Mouse (Mus musculus) naive thymus-derived CD4-positive, alpha-beta T cell, adult 2 months (primary cell): Measurements from ENCODE around the gene Cd34.

Source experiments
- DNase-seq: peaks from one replicate; pipeline ENCODE4 v3.0.0-alpha.2; 2011; ENCODE audit warnings: low read depth

The Cd34 gene

DNA sequence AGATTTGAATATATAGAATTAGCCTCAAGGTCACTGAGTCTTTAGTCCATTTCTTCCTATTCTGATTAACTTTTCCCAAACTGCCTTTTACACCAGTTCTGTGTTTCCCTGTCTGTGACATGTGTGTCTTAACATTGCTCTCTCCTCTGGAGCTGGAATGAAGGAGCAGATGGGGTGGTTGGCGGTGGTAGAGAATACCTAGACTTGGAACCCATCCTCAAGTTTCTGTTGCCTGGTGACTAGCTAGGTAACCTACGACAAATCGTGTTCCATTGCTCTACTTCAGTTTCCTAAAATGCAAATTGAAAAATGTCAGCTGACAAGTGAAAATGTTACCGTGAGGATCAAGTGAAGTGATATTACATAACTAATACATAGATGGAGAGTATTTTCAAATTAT is 33.4 kb downstream of the Cd34 start:
- DNase-seq: no peak

GRCm38 (mm10) chr1:194976164-194976516 is 37.5 kb downstream of the Cd34 start:
- DNase-seq: peak; percentile 85

GRCm38 (mm10) chr1:194976517-194977370 is 38.1 kb downstream of the Cd34 start:
- DNase-seq: no peak

DNA sequence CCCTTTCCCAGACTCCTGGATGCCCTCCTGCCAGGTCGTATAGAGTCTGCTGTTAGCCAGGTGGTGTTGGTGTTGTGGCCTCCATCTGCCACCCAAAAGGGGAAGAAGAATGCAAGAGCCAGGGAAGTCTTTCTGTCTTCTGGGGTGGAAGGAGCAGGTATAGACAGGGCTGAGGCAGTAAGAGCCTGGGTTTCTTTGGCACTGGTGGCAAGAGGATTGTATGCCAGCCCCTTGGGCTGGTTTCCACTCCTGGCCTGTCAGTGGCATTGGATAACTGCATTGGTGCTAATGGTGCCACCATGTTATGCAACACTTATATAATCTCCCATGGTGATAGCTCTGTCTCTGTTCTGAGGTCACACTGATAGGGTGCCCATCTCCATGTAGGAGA is 38.7 kb downstream of the Cd34 start:
- no peak for DNase-seq

GRCm38 (mm10) chr1:194977946-194978720 is 39.5 kb downstream of the Cd34 start:
- peak; percentile 15 for DNase-seq

DNA sequence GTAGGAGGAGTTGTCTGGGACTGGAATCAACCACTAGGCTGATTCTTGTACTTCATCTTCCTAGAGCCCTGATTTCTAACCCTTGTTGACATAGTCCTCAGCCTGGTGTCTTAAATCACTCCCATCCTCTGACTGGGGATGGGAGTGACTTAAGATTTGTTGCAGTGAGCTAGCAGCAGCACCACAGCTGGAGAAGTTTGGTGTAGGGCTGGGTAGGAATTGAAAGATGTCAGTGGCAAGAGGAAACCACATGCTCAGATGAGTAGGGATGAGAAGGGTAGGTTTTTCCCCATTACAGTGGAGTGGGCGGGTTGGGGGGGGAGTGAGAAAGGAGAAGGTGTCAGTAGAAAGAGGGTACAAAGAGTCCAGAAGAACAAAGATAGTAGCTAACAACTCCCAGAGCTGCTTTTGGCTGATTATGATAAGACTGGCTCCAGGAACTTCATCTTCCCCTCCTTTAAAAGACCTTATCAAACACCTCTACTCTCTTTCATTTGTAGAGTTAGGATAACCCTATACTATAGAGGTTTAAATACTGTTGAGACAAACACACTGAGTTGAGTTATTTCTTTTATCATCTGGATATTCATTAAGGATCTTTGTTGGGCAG is 42.3 kb downstream of the Cd34 start:
- no peak for DNase-seq

- DNase-seq: no peak
These were observed 44.5 kb downstream of the Cd34 start for GRCm38 (mm10) chr1:194982931-194983690.

- DNase-seq: no peak
These were observed 46.3 kb downstream of the Cd34 start for GRCm38 (mm10) chr1:194984914-194985313.

GRCm38 (mm10) chr1:194985442-194986210 is 47.0 kb downstream of the Cd34 start:
- no peak for DNase-seq

GRCm38 (mm10) chr1:194989024-194989423 is 50.4 kb downstream of the Cd34 start:
- no peak for DNase-seq

DNA sequence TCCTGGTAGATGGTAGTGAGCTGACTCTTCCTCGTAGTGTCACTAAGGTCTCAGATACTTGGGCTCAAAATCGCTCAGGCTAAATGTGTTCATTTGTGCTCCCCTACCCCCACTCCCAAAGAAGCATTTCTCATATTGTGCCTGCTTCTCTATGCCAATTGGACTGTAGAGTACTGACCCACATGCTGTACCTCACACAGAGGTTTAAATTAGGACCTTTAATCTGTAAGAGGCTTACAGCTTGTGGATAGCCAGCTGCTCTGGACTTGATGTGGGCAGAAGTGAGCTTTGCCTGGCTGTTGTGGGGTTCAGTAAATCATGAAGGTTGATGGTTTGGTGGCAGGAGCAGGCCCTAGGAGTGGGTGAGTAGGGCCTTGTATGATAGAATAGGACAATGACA is 52.4 kb downstream of the Cd34 start:
- DNase-seq: no peak

- DNase-seq: no peak
These were observed 53.0 kb downstream of the Cd34 start for GRCm38 (mm10) chr1:194991654-194992053.

GRCm38 (mm10) chr1:194992589-194993317 is 54.1 kb downstream of the Cd34 start:
- DNase-seq: no peak

- DNase-seq: no peak
These were observed 54.9 kb downstream of the Cd34 start for GRCm38 (mm10) chr1:194993409-194993988.

GRCm38 (mm10) chr1:194994262-194994661 is 55.6 kb downstream of the Cd34 start:
- DNase-seq: no peak

DNA sequence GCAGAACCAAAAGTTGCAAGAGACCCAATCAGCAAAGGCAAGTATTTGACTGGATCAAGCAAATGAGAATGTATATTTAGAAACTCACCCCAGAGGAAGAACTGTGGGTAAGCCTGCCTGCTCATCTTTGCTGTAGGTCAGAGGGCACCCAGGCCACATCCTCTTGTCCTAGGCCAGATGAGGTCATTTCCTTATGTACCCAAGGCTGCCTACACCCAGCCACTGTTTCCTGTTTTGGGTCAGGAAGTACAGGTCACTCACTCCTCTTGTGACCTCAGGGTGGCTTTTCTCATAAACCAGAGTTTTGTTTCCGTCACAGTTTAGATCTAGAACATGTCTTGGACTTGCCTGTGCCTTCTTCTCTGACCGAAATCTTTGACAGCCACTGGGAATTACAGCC is 56.6 kb downstream of the Cd34 start:
- DNase-seq: peak; percentile 19

GRCm38 (mm10) chr1:194998396-194998795 is 59.8 kb downstream of the Cd34 start:
- no peak for DNase-seq

DNA sequence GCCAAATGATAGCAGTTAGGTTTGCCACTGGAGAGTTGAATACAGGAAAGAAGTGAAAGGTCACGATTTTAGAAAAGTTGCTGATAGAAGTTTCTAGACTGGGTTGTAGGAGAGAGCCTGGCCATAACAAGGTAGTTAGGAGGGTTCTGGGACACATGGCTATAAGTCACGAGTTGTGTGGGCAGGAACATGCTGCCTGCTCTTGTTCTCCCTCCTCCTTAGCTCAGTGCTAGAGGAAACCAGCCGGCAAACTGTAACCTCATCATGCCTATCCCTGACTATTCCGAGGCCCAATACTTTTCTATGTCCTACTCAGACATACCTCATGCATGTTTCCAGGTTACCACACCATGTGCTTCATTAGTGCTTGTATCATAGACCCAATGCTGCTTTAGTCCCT is 64.7 kb downstream of the Cd34 start:
- no peak for DNase-seq

DNA sequence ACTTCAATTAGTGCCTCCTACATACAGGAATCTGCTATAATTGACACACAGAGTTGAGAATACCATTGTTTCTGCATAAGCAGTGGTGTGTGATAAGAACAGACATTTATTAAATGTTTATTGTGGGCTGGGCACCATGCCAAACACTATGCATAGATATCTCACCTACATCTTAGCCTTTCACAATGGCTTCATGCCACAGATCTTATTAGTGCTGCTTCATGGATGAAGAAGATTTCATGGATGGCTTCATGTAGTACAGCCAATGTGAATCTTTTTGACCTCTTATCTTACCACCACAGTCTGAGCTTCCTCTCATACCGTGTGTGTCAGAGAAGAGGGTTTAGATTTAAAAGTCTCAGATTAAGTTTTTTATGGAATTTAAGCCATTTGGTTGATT is 65.6 kb downstream of the Cd34 start:
- no peak for DNase-seq

- no peak for DNase-seq
These were observed 67.6 kb downstream of the Cd34 start for GRCm38 (mm10) chr1:195006267-195006666.
